Mouse (Mus musculus): ENCODE results near the gene Samt4.
"Not testable (repeated sequence)": the region's sequence is repeated elsewhere in the genome, so short reads cannot be mapped to it uniquely, and the experiment has no call there.

The Samt4 gene

DNA sequence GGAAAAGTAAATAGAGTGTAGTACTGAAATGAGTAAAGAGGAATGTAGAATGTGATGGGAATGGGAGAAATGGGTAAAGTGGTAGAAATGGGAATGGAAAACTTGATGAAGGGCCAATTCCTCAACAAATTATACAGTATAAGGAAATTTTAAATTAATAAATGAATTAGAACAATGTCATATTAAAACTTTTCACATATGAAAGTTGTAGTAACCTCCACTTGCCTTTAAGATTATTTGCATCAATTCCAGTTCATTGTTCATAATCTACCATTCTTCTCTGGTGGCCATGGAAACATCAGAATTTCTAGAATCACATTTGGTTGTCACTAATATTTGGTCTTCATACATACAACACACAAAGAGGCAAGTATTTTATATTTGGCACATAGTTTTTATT, at the start of gene Samt4:
Gene Samt4, plus strand, starts transcription at position 301 of the 400 bp plus-strand sequence.
- DNase-seq (ENCODE audit: low spot score in 2 of 2), result no peak

GRCm38 (mm10) chrX:154443696-154444095, 38.1 kb upstream of the Samt4 start:
- not testable (repeated sequence) for DNase-seq (ENCODE audit: low spot score in 2 of 2)

DNA sequence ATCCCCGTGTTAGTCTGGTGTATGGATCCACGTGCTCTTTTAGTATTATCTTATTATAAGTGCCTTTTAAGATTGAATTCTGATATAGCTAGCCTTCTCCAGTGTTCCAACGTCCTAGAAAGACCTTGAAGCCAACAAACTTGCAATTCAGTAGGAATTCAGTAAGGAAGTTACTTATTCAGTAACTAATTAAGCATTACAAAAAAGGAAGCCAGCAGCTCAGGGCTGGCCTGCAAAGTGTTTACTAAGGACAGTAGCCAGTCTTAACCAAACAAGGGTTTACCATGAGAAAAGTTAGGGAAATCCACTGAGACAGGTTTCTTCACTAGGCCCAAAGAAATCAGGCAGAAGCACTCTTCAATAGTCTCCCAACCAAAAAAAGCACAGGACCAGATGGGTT, 13.4 kb upstream of the Samt4 start:
- not testable (repeated sequence) for DNase-seq (ENCODE audit: low spot score in 2 of 2)

Measured in natural killer cell, adult 2 months (primary cell).